Mouse (Mus musculus): Measurements from ENCODE around the gene Sorcs3. TPM values are rescaled to one million over a fixed set of nuclear protein-coding genes. Genes with fewer than 3 reads are reported as not detected.

Gene Sorcs3
- polyA plus RNA-seq, 1 experiment, result not detected

- DNase-seq (ENCODE audit: low spot score), result no peak
Observed at GRCm38 (mm10) chr19:48834342-48834741, 628.5 kb downstream of the Sorcs3 start.

GRCm38 (mm10) chr19:48839418-48839817 is 633.6 kb downstream of the Sorcs3 start:
- no peak for DNase-seq (ENCODE audit: low spot score)

DNA sequence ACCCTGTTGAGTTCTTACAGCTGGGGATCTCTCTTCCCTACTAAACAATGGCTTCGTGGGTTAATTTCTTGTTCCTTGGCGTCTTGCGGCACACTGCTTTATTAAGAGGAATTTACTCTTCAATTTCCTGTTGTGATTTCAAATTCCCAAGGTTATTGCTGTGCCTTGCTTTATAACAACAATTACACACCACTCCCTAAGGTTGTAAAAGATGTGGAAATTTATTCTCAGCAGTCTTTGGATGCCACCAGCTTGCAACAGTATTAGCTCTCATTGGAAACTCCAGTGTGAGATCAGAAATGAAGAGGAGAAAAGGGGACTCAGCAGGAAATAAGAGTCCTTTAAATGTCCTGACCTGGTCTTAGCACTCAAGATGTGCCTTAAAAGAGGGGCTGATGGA is 641.9 kb downstream of the Sorcs3 start:
- DNase-seq (ENCODE audit: low spot score), result no peak

DNA sequence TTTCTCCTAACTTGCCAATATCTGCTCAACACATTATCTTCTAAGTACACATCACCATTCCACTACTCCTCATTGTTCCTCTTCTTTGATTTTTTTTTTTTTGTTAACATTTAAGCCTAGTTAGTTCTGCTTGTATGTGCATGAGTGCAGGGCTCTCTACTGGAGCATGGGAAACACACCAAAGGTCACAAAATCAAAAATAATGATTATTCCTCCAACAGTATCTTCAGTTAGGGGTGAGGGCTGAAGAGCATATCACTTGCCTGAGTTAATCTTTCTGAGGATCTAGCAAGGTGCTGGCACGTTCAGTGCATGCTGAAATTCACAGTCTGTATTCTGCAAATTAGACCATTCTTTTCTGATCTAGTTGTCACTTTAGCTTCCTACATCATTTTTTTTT is 644.6 kb downstream of the Sorcs3 start:
- DNase-seq (ENCODE audit: low spot score), result no peak
